Mouse (Mus musculus) thymus, postnatal 25 days (tissue): ENCODE results near the gene Grtp1.

ENCODE experiments used
- DNase-seq: peaks from one replicate; pipeline ENCODE4 v3.0.0; 2022

Gene Grtp1

GRCm38 (mm10) chr8:13204371-13205140, 4.1 kb upstream of the Grtp1 start:
- no peak for DNase-seq

GRCm38 (mm10) chr8:13203472-13203871, 3.1 kb upstream of the Grtp1 start:
- DNase-seq = peak; percentile 32

GRCm38 (mm10) chr8:13202806-13203205, 2.4 kb upstream of the Grtp1 start:
- no peak for DNase-seq

- DNase-seq = no peak
Observed at GRCm38 (mm10) chr8:13202041-13202440, 1.6 kb upstream of the Grtp1 start.

GRCm38 (mm10) chr8:13201013-13201334, 554 bp upstream of the Grtp1 start:
- DNase-seq = no peak

GRCm38 (mm10) chr8:13199385-13200061, 897 bp downstream of the Grtp1 start:
- no peak for DNase-seq

- DNase-seq = no peak
Observed at GRCm38 (mm10) chr8:13197493-13197892, 2.9 kb downstream of the Grtp1 start.

GRCm38 (mm10) chr8:13194818-13195217, 5.6 kb downstream of the Grtp1 start:
- no peak for DNase-seq

- DNase-seq = no peak
Observed at GRCm38 (mm10) chr8:13190235-13190634, 10.2 kb downstream of the Grtp1 start.

GRCm38 (mm10) chr8:13188857-13189256, 11.6 kb downstream of the Grtp1 start:
- no peak for DNase-seq

GRCm38 (mm10) chr8:13188052-13188555, 12.3 kb downstream of the Grtp1 start:
- no peak for DNase-seq

GRCm38 (mm10) chr8:13187638-13188037, 12.8 kb downstream of the Grtp1 start:
- DNase-seq = no peak

- no peak for DNase-seq
Observed at GRCm38 (mm10) chr8:13187229-13187628, 13.2 kb downstream of the Grtp1 start.

- no peak for DNase-seq
Observed at GRCm38 (mm10) chr8:13186819-13187218, 13.6 kb downstream of the Grtp1 start.

- DNase-seq = no peak
Observed at GRCm38 (mm10) chr8:13181691-13181976, 18.8 kb downstream of the Grtp1 start.

GRCm38 (mm10) chr8:13180911-13181690, 19.3 kb downstream of the Grtp1 start:
- no peak for DNase-seq

GRCm38 (mm10) chr8:13180408-13180807, 20.0 kb downstream of the Grtp1 start:
- DNase-seq = no peak

- no peak for DNase-seq
Observed at GRCm38 (mm10) chr8:13179948-13180347, 20.5 kb downstream of the Grtp1 start.

GRCm38 (mm10) chr8:13179482-13179881, 20.9 kb downstream of the Grtp1 start:
- DNase-seq = no peak

- DNase-seq = no peak
Observed at GRCm38 (mm10) chr8:13178137-13178536, 22.3 kb downstream of the Grtp1 start.

- DNase-seq = no peak
Observed at GRCm38 (mm10) chr8:13177173-13177852, 23.1 kb downstream of the Grtp1 start.

GRCm38 (mm10) chr8:13175650-13176049, 24.8 kb downstream of the Grtp1 start:
- no peak for DNase-seq

- no peak for DNase-seq
Observed at GRCm38 (mm10) chr8:13174811-13175210, 25.6 kb downstream of the Grtp1 start.
